Comparison of ENCODE assay signal across 19 mouse cellular contexts in the genomic region with DNA sequence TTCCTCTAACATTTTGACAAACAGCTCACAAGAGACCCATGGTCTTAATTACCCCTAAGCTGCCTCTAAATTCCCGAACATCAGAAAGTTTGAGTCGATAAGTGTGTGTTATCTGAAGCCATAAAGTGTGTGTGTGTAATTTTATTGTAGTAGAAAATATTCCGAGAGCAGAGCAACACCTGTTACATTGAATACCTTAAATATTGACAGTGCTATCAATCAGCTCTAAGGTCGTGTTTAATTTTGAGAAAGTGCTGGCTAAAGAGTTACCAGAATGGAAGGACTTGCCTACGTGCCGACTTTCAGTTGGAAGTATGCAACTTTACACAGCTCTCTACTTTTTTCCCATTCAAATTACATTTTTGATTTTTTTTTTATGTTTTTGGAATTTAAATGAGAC.
A peak's percentile ranks its signal among the peaks of the same experiment; 100 is the strongest.
DNase-seq lines count a peak whose midpoint lies in the region; ATAC-seq and TF ChIP-seq lines count a peak whose summit lies in the region.
"Had no signal": no experiment of that assay in that cellular context is flagged by ENCODE, and none has a peak within 500 bp of the region (broad histone marks: within the 10 kb centered on the region; RNA-seq: fewer than 3 reads in every experiment).

No protein-coding gene starts in this region.

- H3K4me3 ChIP-seq in lung, embryonic 14.5 days (ENCODE audit: low read depth, low read length): no peak overlapping the region
- no peak overlapping the region for H3K4me3 ChIP-seq in intestine, postnatal 0 days (ENCODE audit: low read depth, low read length)
- H3K4me3 ChIP-seq in liver, embryonic 15.5 days (replicated peaks): no peak overlapping the region
- H3K4me3 ChIP-seq in stomach, postnatal 0 days (ENCODE audit: low read depth, low read length): no peak overlapping the region
- H3K4me3 ChIP-seq in hindbrain, postnatal 0 days (ENCODE audit: low read length): no peak overlapping the region
- H3K4me3 ChIP-seq: embryonic facial prominence, embryonic 13.5 days; heart, embryonic 15.5 days; limb, embryonic 13.5 days had no signal

- DNase-seq in lung, embryonic 14.5 days: no peak
- no peak for DNase-seq in lung, postnatal 14 days
- DNase-seq in stomach, postnatal 0 days (ENCODE audit: low spot score): no peak
- no peak for DNase-seq in hindbrain, postnatal 0 days (ENCODE audit: low spot score)
- DNase-seq in T-cell, adult 2 months (ENCODE audit: low spot score): no peak
- DNase-seq: adrenal gland, postnatal 10 days; cerebellum, postnatal 14 days; gastrocnemius, postnatal 10 days; layer of hippocampus, postnatal 36 days; right cerebral cortex, postnatal 4 days; thymus, adult 2 months had no signal

- H3K4me1 ChIP-seq in lung, embryonic 14.5 days (ENCODE audit: insufficient read depth): peaks cover 13% of the 10 kb centered on the region
- 0 out of 2 replicates have a peak, but pooled peaks cover 9% of the 10 kb centered on the region for H3K4me1 ChIP-seq in intestine, postnatal 0 days (replicated peaks; ENCODE audit: control insufficient read depth, insufficient read depth, low read length)
- peaks cover 9% of the 10 kb centered on the region; the same call in 1 of the 2 replicates for H3K4me1 ChIP-seq in liver, embryonic 15.5 days (replicated peaks)
- H3K4me1 ChIP-seq in stomach, postnatal 0 days (replicated peaks; ENCODE audit: control insufficient read depth, insufficient read depth): no peaks in the 10 kb centered on the region
- no peaks in the 10 kb centered on the region for H3K4me1 ChIP-seq in hindbrain, postnatal 0 days (ENCODE audit: insufficient read depth, low read length)

- H3K27ac ChIP-seq in lung, embryonic 14.5 days (ENCODE audit: low read depth): peak overlapping the region; percentile 61
- 0 out of 2 replicates have a peak overlapping the region, but pooled peaks have one; percentile 4 for H3K27ac ChIP-seq in intestine, postnatal 0 days (ENCODE audit: low read depth, low read length)
- peak overlapping the region; percentile 67 for H3K27ac ChIP-seq in liver, embryonic 15.5 days (replicated peaks)
- H3K27ac ChIP-seq in stomach, postnatal 0 days (replicated peaks): peak overlapping the region; percentile 58
- H3K27ac ChIP-seq in hindbrain, postnatal 0 days: no peak overlapping the region
- H3K27ac ChIP-seq: embryonic facial prominence, embryonic 13.5 days; heart, embryonic 15.5 days; limb, embryonic 13.5 days had no signal

- H3K9me3 ChIP-seq in lung, embryonic 14.5 days (ENCODE audit: low read depth, low read length): no peaks in the 10 kb centered on the region
- H3K9me3 ChIP-seq in intestine, postnatal 0 days (ENCODE audit: control insufficient read depth): no peaks in the 10 kb centered on the region
- H3K9me3 ChIP-seq in liver, embryonic 15.5 days (replicated peaks): no peaks in the 10 kb centered on the region
- H3K9me3 ChIP-seq in stomach, postnatal 0 days (ENCODE audit: control insufficient read depth, low read length): no peaks in the 10 kb centered on the region
- H3K9me3 ChIP-seq in hindbrain, postnatal 0 days (ENCODE audit: low read length): no peaks in the 10 kb centered on the region
- H3K9me3 ChIP-seq: embryonic facial prominence, embryonic 13.5 days; heart, embryonic 15.5 days; limb, embryonic 13.5 days had no signal

- H3K27me3 ChIP-seq in lung, embryonic 14.5 days (ENCODE audit: insufficient read depth, low read length): no peaks in the 10 kb centered on the region
- no peaks in the 10 kb centered on the region for H3K27me3 ChIP-seq in intestine, postnatal 0 days (replicated peaks; ENCODE audit: control insufficient read depth, insufficient read depth, low read length)
- H3K27me3 ChIP-seq in liver, embryonic 15.5 days: no peaks in the 10 kb centered on the region
- no peaks in the 10 kb centered on the region for H3K27me3 ChIP-seq in stomach, postnatal 0 days (ENCODE audit: control insufficient read depth, insufficient read depth, low read length)
- H3K27me3 ChIP-seq in hindbrain, postnatal 0 days (ENCODE audit: insufficient read depth, low read length): no peaks in the 10 kb centered on the region
- H3K27me3 ChIP-seq: embryonic facial prominence, embryonic 13.5 days; heart, embryonic 15.5 days; limb, embryonic 13.5 days had no signal

- ATAC-seq in lung, embryonic 14.5 days (ENCODE audit: insufficient read depth): no peak
- peak; percentile 61; the same call in 1 of the 2 replicates for ATAC-seq in intestine, postnatal 0 days
- ATAC-seq in liver, embryonic 15.5 days (ENCODE audit: insufficient read depth): peak; percentile 51; the same call in 1 of the 2 replicates
- ATAC-seq in stomach, postnatal 0 days (ENCODE audit: low FRiP score, low TSS enrichment): no peak
- no peak for ATAC-seq in hindbrain, postnatal 0 days
- ATAC-seq: forebrain, embryonic 14.5 days; hindbrain, embryonic 16.5 days had no signal

- no peak overlapping the region for H3K9ac ChIP-seq in lung, embryonic 14.5 days
- H3K9ac ChIP-seq in intestine, postnatal 0 days (ENCODE audit: low read depth, low read length): no peak overlapping the region
- no peak overlapping the region for H3K9ac ChIP-seq in liver, embryonic 15.5 days
- no peak overlapping the region for H3K9ac ChIP-seq in stomach, postnatal 0 days (ENCODE audit: low read length)
- H3K9ac ChIP-seq in hindbrain, postnatal 0 days (replicated peaks; ENCODE audit: low read length): no peak overlapping the region
- H3K9ac ChIP-seq: embryonic facial prominence, embryonic 13.5 days; heart, embryonic 15.5 days; limb, embryonic 13.5 days had no signal

- TF ChIP-seq CTCF in lung, embryonic 14.5 days (IDR thresholded peaks at IDR 0.05; ENCODE audit: low read depth): no peak
- no peak for TF ChIP-seq CTCF in intestine, postnatal 0 days (IDR thresholded peaks at IDR 0.05; ENCODE audit: low read depth)
- TF ChIP-seq CTCF in stomach, postnatal 0 days (IDR thresholded peaks at IDR 0.05; ENCODE audit: low read depth): no peak
- TF ChIP-seq CTCF in hindbrain, postnatal 0 days (IDR thresholded peaks at IDR 0.05; ENCODE audit: low read depth): no peak

- no peak overlapping the region for H3K4me2 ChIP-seq in lung, embryonic 14.5 days
- peak overlapping the region; percentile 21; the same call in 1 of the 2 replicates for H3K4me2 ChIP-seq in intestine, postnatal 0 days (replicated peaks; ENCODE audit: low read depth)
- no peak overlapping the region for H3K4me2 ChIP-seq in liver, embryonic 15.5 days
- H3K4me2 ChIP-seq in stomach, postnatal 0 days (replicated peaks; ENCODE audit: low read depth): no peak overlapping the region; the same call in 1 of the 2 replicates
- no peak overlapping the region for H3K4me2 ChIP-seq in hindbrain, postnatal 0 days (ENCODE audit: low read depth, low read length)
- H3K4me2 ChIP-seq: embryonic facial prominence, embryonic 13.5 days; heart, embryonic 15.5 days; limb, embryonic 13.5 days; midbrain, embryonic 11.5 days had no signal

- TF ChIP-seq EP300 in stomach, postnatal 0 days (optimal IDR thresholded peaks at IDR 0.05): no peak

- peaks cover 15% of the 10 kb centered on the region; the same call in 1 of the 2 replicates for H3K36me3 ChIP-seq in lung, embryonic 14.5 days (ENCODE audit: insufficient read depth)
- peaks cover 5% of the 10 kb centered on the region for H3K36me3 ChIP-seq in intestine, postnatal 0 days (ENCODE audit: control insufficient read depth, insufficient read depth)
- no peaks in the 10 kb centered on the region for H3K36me3 ChIP-seq in liver, embryonic 15.5 days (replicated peaks)
- H3K36me3 ChIP-seq in stomach, postnatal 0 days (ENCODE audit: control insufficient read depth, insufficient read depth, low read length): no peaks in the 10 kb centered on the region
- no peaks in the 10 kb centered on the region for H3K36me3 ChIP-seq in hindbrain, postnatal 0 days (ENCODE audit: insufficient read depth, low read length)
- H3K36me3 ChIP-seq: embryonic facial prominence, embryonic 13.5 days; limb, embryonic 13.5 days had no signal

- WGBS in lung, embryonic 14.5 days: 62% methylated on average over 6 of the region's 6 CpGs
- whole genome bisulfite sequencing in intestine, postnatal 0 days: 36% methylated on average over 6 of the region's 6 CpGs
- WGBS in liver, embryonic 15.5 days (ENCODE audit: insufficient replicate concordance): 63% methylated on average over 6 of the region's 6 CpGs
- 48% methylated on average over 6 of the region's 6 CpGs for WGBS in stomach, postnatal 0 days
- 91% methylated on average over 6 of the region's 6 CpGs for WGBS in hindbrain, postnatal 0 days

Comparison
In these comparisons a context has a peak if more than half of its experiments do, and no peak if none do; other contexts are left out.
1. ATAC-seq: peak in intestine, postnatal 0 days (single experiment) and liver, embryonic 15.5 days (single experiment); none in lung, embryonic 14.5 days (single experiment), stomach, postnatal 0 days (single experiment) and hindbrain, postnatal 0 days (single experiment).